Mouse (Mus musculus) liver, embryonic 14.5 days (tissue): Measurements from ENCODE around the gene Slc35a1. TPM values are rescaled to one million over a fixed set of nuclear protein-coding genes. Genes with fewer than 3 reads are reported as not detected.

Experiments
- ATAC-seq: fragments of 200-750 bp; cut with Nextera tagmentation; 2 replicates; pipeline ENCODE4 v1.8.0; 2017; ENCODE audit warnings: moderate number of reproducible peaks, mild to moderate bottlenecking, moderate library complexity; ENCODE audit not compliant: insufficient read depth
- DNase-seq, 3 experiments: peaks; one replicate each; pipeline ENCODE4 v3.0.0-alpha.2; 2012 to 2013; ENCODE audit warnings: low read depth in 3 of 3, low spot score in 3 of 3
- H3K27ac ChIP-seq: fragments of 300-500 bp; sonication (generic); 2 replicates; pipeline ENCODE4 v1.5.1; 2014; ENCODE audit warnings: moderate library complexity, mild to moderate bottlenecking, control low read depth, inconsistent platforms
- H3K27me3 ChIP-seq: fragments of 300-500 bp; sonication (generic); 2 replicates; pipeline ENCODE4 v1.6.1; 2014; ENCODE audit warnings: mild to moderate bottlenecking, low read length, moderate library complexity; ENCODE audit not compliant: control insufficient read depth, insufficient read depth
- H3K36me3 ChIP-seq: fragments of 300-500 bp; sonication (generic); replicated peaks from 2 replicates; pipeline ENCODE4 v1.6.1; 2014; ENCODE audit warnings: low read depth; ENCODE audit not compliant: control insufficient read depth, insufficient read depth
- H3K4me1 ChIP-seq, 2 experiments: fragments of 200-500 bp in 1 of 2; fragments of 300-500 bp in 1 of 2; sonication (generic) in 1 of 2; replicated peaks; 2 replicates each; pipeline ENCODE4 v1.6.1; 2012 to 2014; ENCODE audit warnings: antibody characterized with exemption in 1 of 2, inconsistent platforms in 1 of 2, low read length in 1 of 2; ENCODE audit not compliant: control insufficient read depth in 2 of 2, insufficient read depth in 2 of 2
- H3K4me2 ChIP-seq: fragments of 300-500 bp; sonication (generic); 2 replicates; pipeline ENCODE4 v1.6.1; 2014; ENCODE audit warnings: low read depth, mild to moderate bottlenecking, control low read depth, moderate library complexity
- H3K4me3 ChIP-seq, 2 experiments: fragments of 200-500 bp in 1 of 2; fragments of 300-500 bp in 1 of 2; sonication (generic) in 1 of 2; 2 replicates each; pipeline ENCODE4 v1.5.1; 2012 to 2014; ENCODE audit warnings: low read depth in 2 of 2, low read length in 2 of 2, mild to moderate bottlenecking in 2 of 2, control low read depth in 1 of 2, inconsistent platforms in 1 of 2, moderate library complexity in 1 of 2; ENCODE audit not compliant: insufficient read depth in 1 of 2
- H3K9ac ChIP-seq: fragments of 300-500 bp; sonication (generic); replicated peaks from 2 replicates; pipeline ENCODE4 v1.6.1; 2014; ENCODE audit warnings: mild to moderate bottlenecking, control low read depth, moderate library complexity
- H3K9me3 ChIP-seq: fragments of 300-500 bp; sonication (generic); 2 replicates; pipeline ENCODE4 v1.6.1; 2016; ENCODE audit warnings: low read length, mixed read lengths; ENCODE audit not compliant: control insufficient read depth
- CTCF ChIP-seq: IDR thresholded peaks from 2 replicates; pipeline ENCODE4 v1.5.1; 2016; ENCODE audit warnings: antibody characterized with exemption, low read depth, control low read depth
- EP300 ChIP-seq: IDR thresholded peaks from 2 replicates; pipeline ENCODE4 v1.6.1; 2016; ENCODE audit warnings: antibody characterized with exemption, low read depth
- WGBS: fragments of 180-500 bp; shearing (Covaris S2); extraction: QIAGEN DNeasy Blood & Tissue Kit; methylation state at CpG from one replicate; pipeline ENCODE4 v1.1.7; 2014; ENCODE audit not compliant: insufficient replicate concordance; 5-methylcytosine and 5-hydroxymethylcytosine counted together
- polyA plus RNA-seq, 2 experiments: library from polyadenylated mRNA; depleted of rRNA in 1 of 2; stranded (reverse) in 1 of 2; unstranded in 1 of 2; fragments of >200 nt; fragmentation: Nextera tagmentation in 1 of 2; extraction: Ambion mirVana in 1 of 2; gene quantifications; 2 replicates each; pipeline versions ENCODE4 v1.2.1 to v1.2.3; 2012 to 2014

The Slc35a1 gene
- polyA plus RNA-seq, 2 experiments: 8.3 to 9.4 TPM

DNA sequence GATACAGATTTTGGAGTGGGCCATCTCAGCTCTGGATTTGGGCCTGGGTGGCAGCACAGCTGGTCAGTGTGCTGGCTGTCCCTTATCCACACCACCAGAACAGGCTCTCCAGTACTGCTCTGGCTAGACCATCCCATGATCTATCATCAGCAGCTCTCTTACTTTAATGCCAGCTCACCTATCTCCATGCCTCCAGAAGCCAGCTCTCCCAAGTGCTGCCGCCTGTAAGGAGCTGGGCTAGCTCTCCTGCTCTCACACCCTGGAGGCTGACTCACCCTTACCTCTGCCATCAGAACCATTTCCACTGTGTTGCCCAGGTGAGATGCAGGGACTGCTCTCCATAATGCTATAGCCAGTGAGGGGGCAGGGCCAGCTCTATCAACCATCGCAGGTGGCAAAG, 25.7 kb downstream of the Slc35a1 start:
- no peaks in the 10 kb centered on the region for H3K9me3 ChIP-seq
- peaks cover 8% of the 10 kb centered on the region for H3K36me3 ChIP-seq
- H3K4me2 ChIP-seq: no peak overlapping the region
- H3K27me3 ChIP-seq: no peaks in the 10 kb centered on the region
- ATAC-seq (no peak; the same call in 1 of the 2 replicates), DNase-seq (no peak)
- no peak overlapping the region for H3K9ac ChIP-seq
- H3K27ac ChIP-seq: no peak overlapping the region
- H3K4me3 ChIP-seq: no peak overlapping the region
- H3K4me1 ChIP-seq: no peaks in the 10 kb centered on the region
- WGBS: 82% methylated on average over 2 of the region's 2 CpGs
- TF ChIP-seq CTCF (no peak), EP300 (no peak)

DNA sequence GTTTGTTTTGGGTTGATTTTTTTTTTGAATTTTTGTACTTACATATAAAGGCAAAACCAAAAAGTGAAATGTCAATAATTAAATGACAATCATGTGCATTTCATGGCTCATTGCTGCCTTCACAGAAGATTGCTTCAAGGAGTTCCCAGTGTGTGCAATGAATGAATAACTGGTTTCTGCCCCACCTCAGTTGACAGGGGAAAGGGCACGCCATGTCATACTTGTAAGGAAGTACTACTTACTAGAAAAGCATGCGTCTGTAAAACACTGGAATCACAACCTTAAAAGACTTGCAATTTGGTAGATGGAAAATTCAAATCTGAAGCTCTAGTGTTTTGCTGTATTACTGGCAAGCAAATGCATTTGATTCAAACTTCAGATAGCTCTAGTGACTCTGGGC, 28.2 kb downstream of the Slc35a1 start:
- Histone ChIP-seq H3K27me3 (no peaks in the 10 kb centered on the region), H3K4me3 (no peak overlapping the region), H3K4me1 (no peaks in the 10 kb centered on the region), H3K9ac (no peak overlapping the region), H3K9me3 (no peaks in the 10 kb centered on the region), H3K27ac (no peak overlapping the region), H3K36me3 (peaks cover 7% of the 10 kb centered on the region), H3K4me2 (no peak overlapping the region)
- TF ChIP-seq EP300 (no peak), CTCF (no peak)
- WGBS: 81% methylated on average over 2 of the region's 2 CpGs
- DNase-seq: no peak
- ATAC-seq: no peak

DNA sequence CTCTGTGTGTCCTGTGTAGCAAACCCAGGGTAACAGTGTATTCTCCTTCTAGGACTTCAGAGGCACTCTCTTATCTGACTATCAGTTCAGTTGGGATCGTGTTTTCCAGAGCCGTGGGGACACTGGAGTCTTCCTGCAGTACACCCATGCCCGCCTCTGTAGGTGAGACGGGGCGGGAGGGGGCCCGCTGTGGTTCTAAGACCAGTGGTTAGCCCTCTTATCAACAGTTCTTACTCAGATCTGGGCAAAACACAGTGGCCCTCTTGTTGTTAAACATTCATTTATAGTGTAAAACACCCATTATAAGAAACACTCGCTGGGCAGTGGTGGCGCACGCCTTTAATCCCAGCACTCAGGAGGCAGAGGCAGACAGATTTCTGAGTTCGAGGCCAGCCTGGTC, 31.1 kb downstream of the Slc35a1 start:
- no peak for TF ChIP-seq CTCF
- no peak for TF ChIP-seq EP300
- H3K36me3 ChIP-seq: peaks cover 10% of the 10 kb centered on the region

DNA sequence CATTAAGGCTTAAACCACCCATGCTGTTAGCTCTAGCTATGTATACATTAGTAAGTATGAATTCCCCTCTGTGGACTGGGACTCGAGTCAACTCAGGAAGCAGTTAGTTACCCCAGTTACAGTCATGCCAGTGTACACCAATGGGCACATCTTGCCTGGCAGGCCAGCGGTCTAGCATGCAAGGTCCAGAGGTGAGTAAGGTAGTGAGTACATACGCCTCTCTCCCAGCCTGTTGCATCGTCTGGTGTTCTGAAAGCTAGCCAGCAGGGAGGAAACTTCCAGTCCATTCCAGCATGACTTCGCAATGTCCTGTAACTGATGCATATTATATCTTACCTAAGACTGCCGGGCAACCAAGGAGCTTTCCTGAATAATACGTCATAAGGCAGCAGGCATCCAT, 34.1 kb downstream of the Slc35a1 start:
- Histone ChIP-seq H3K36me3 (peaks cover 7% of the 10 kb centered on the region), H3K27me3 (no peaks in the 10 kb centered on the region), H3K4me1 (no peaks in the 10 kb centered on the region), H3K9me3 (no peaks in the 10 kb centered on the region), H3K4me3 (no peak overlapping the region), H3K27ac (no peak overlapping the region), H3K4me2 (no peak overlapping the region), H3K9ac (no peak overlapping the region)
- no peak for DNase-seq
- no peak for TF ChIP-seq EP300
- TF ChIP-seq CTCF: no peak
- ATAC-seq: no peak
- WGBS: 77% methylated on average over 7 of the region's 7 CpGs

More for the DNA sequence above, 31.1 kb downstream of the Slc35a1 start:
- no peak overlapping the region for H3K4me3 ChIP-seq
- H3K27ac ChIP-seq: no peak overlapping the region
- no peak overlapping the region for H3K9ac ChIP-seq
- DNase-seq (no peak), ATAC-seq (no peak)
- no peaks in the 10 kb centered on the region for H3K4me1 ChIP-seq
- H3K9me3 ChIP-seq: no peaks in the 10 kb centered on the region
- 78% methylated on average over 10 of the region's 10 CpGs for WGBS
- H3K4me2 ChIP-seq: no peak overlapping the region
- H3K27me3 ChIP-seq: no peaks in the 10 kb centered on the region

DNA sequence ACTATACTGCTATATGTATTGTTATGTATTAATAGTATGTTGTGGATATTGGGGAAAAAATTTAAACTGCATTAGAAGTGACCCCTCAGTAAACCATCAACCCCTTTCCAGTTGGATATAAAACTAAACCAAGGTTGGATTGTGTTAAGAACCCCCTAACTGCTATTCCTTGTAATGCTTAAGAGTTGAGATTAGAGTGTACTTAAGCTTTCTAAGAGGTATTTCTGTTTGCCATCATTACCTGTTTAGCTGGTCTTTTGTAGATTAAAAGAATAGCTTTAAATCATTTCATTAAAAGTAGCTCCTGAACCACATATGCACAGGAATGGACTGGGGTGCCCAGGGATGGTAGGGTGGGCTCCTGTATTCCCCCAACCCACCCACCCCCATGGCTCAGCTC, 42.5 kb downstream of the Slc35a1 start:
- H3K27me3 ChIP-seq: no peaks in the 10 kb centered on the region
- H3K4me2 ChIP-seq: no peak overlapping the region
- H3K9me3 ChIP-seq: no peaks in the 10 kb centered on the region
- DNase-seq (no peak), ATAC-seq (no peak)
- H3K4me1 ChIP-seq: no peaks in the 10 kb centered on the region
- H3K9ac ChIP-seq: no peak overlapping the region
- no peak overlapping the region for H3K27ac ChIP-seq
- H3K4me3 ChIP-seq: no peak overlapping the region
- peaks cover 6% of the 10 kb centered on the region for H3K36me3 ChIP-seq
- TF ChIP-seq EP300 (no peak), CTCF (no peak)
